Mouse (Mus musculus) E14TG2a.4 (cell line): ENCODE results near the gene Anks4b.

Source experiments
- CTCF ChIP-seq: conservative IDR thresholded peaks from 2 replicates; pipeline ENCODE4 v1.5.1; 2014; ENCODE audit warnings: low read length
- NANOG ChIP-seq: IDR thresholded peaks from 2 replicates; pipeline ENCODE4 v1.6.1; 2014; ENCODE audit warnings: borderline replicate concordance, low read length, mixed read lengths

DNA sequence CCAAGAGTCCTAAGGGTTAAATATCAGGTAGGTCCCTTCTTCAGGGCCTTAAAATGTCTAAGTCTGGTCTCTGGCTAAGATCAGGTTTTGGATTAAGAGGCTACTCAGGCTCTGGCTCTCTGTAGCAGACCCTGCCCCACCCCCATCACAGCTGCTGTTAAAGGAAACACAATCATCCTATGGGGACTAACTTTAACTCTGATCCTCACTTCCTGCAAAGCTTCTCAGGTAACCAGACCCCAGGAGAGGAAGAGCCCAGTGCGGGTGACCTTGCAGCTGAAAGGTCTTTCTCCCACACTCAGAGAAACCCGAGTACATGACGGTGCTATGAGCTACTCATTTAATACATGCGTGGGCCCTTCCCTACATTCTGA lies 46.0 kb upstream of the Anks4b start:
- TF ChIP-seq CTCF (no peak), NANOG (no peak)
